Mouse (Mus musculus): Measurements from ENCODE around the gene Olfr1183.
"Not testable (repeated sequence)": the region's sequence is repeated elsewhere in the genome, so short reads cannot be mapped to it uniquely, and the experiment has no call there.

Gene Olfr1183

DNA sequence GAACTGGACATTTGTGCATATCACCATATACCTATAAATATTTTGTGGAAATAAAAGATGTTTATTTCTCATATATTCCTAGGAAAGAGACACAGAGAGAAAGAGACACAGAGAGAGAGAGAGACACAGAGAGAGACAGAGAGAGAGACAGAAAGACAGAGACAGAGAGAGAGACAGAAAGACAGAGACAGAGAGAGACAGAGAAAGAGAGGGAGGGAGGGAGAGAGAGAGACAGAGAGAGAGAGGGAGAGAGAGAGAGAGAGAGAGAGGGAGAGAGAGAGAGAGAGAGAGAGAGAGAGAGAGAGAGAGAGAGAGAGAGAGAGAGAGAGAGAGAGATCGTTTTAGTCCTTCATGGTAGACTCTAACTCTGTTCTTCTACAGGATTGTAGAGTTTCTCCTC is at the start of gene Olfr1183:
TSS of gene Olfr1183 (plus strand) at position 301 of the 400 bp plus-strand sequence.
- DNase-seq (ENCODE audit: low read depth), result not testable (repeated sequence)

DNA sequence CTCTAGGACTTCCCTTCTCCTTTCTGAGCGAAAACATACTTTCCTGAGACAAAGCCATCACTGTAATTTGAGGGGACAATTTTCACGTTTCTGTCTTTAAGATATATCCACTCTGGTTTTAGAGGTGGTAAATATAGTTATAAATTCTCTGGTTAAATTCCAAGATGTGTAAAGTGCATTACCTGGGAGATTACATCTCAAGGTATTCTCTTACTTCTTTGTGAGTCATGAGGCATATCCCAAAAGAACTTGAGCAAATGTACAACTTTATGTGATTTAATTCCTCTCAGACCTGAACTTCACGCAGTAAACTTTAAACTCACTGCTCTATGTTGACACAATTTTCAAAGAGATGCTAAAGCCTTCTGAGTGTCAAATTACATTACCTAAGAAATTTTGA is 48.3 kb upstream of the Olfr1183 start, which contains the start of gene Olfr1179:
TSS of gene Olfr1179 (minus strand) at position 101 of the 400 bp plus-strand sequence.
- no peak for DNase-seq (ENCODE audit: low read depth)

DNA sequence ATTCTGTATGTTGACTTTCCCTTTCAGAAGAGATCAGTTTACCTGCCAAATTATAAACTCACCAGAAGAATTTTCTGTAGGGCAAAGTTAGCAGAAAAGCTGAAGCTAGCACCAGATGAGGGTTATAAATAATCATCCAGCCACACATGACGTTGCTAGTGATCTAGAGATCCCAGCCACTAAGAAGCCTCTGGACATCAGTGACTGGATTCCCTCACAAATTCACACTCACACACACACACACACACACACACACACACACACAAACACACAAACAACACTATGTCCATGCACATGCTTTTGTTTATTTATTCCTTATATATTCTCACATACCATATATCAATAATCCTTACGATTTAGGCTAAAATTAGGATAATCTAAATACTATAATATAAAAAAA is 35.6 kb upstream of the Olfr1183 start, which contains the start of gene Olfr1180:
TSS of gene Olfr1180 (minus strand) at position 101 of the 400 bp plus-strand sequence.
- DNase-seq (ENCODE audit: low read depth), result no peak

DNA sequence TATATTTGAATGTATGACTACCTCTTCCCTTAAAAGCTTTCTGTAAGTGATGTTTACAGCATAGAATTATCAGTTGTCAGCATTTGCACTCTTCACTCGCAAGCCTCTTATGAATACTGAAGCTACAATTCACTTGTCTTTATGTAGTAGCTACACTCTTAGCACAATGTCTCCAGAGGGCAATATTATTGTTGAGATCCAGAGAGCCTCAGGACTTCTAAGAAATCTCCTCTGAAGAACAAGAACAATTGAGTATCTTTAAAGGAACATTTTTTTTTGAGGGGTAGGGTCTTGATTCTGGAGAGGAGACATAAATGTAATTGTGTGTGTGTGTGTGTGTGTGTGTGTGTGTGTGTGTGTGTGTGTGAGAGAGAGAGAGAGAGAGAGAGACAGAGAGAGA is 28.6 kb upstream of the Olfr1183 start, which contains the start of gene Olfr1181:
TSS of gene Olfr1181 (minus strand) at position 101 of the 400 bp plus-strand sequence.
- DNase-seq (ENCODE audit: low read depth), result no peak

DNA sequence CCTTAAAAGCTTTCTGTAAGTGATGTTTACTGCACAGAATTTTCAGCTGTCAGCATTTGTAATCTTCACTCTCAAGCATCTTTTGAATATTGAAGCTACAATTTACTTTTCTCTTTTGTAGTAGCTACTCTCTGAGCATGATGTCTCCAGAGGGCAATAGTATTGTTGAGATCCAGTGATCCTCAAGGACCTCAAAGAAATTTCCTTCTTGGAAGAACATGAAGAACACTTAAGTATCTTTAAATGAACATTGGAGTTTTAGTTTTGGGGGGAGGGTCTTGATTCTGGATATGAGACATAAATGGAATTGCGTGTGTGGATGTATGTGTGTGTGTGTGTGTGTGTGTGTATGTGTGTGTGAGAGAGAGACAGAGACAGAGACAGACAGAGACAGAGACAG is 5.6 kb upstream of the Olfr1183 start, which contains the start of gene Gm13757:
TSS of gene Gm13757 (minus strand) at position 101 of the 400 bp plus-strand sequence.
- no peak for DNase-seq (ENCODE audit: low read depth)

DNA sequence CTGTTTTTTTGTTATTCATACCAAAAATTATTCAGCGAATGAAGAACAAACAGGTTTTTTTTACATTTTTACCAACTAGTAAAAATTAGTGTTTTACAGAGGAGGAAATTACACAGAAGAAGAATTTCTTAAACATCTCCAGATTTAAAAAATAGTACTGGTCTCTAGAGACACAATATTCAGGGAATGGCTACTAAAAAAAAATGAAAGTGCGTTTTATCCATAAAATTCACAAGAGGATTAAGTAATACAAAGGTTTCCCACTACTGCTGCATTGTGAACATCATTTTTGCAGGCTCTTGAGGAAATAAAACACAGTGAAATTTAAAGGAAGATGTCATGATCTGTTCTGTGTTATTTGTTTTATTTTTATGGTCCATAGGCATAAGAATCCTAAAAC is 28.6 kb downstream of the Olfr1183 start, which contains the start of gene Olfr1184:
TSS of gene Olfr1184 (plus strand) at position 301 of the 400 bp plus-strand sequence.
- DNase-seq (ENCODE audit: low read depth), result no peak

DNA sequence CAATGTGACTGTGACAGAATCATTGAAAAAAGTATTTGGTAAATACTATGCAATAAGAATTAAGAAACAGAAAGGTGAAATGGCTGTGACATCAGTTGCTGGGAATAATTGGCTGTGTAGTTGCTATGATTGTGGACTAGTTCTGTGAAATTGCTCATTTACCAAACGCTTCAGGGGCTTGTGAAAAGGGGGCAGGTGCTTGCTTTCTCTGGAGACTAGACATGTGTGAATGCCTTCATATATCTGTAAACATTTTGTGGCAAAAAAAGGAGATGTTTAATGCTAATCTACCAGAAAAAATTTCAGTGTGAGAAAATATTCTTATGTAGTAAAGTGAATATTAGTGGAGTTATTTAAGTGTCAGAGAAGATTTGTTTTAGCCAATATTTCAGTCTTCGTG is 38.4 kb downstream of the Olfr1183 start, which contains the start of gene Olfr1185-ps1:
TSS of gene Olfr1185-ps1 (plus strand) at position 301 of the 400 bp plus-strand sequence.
- DNase-seq (ENCODE audit: low read depth), result no peak

DNA sequence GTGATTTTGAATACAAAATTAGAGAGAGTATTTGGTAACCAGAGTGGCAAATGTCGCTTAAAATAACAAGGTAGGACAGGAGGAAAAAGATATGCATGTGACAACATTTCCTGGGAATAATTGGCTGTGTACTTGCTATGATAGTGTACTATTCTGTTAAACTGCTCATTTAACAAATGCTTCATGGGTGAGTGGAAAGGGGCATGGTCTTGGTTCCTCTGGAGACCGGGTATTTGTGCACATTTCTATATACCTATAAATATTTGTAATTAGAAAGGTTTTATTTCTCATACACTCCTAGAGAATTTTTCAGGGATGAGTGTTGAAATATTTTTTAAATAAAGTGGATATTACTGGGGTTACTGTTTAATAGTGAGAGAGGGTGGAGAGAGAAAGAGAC is 63.6 kb downstream of the Olfr1183 start, which contains the start of gene Olfr1186:
TSS of gene Olfr1186 (plus strand) at position 301 of the 400 bp plus-strand sequence.
- DNase-seq (ENCODE audit: low read depth), result no peak

Measured in 416B (cell line).